In the genomic region with DNA sequence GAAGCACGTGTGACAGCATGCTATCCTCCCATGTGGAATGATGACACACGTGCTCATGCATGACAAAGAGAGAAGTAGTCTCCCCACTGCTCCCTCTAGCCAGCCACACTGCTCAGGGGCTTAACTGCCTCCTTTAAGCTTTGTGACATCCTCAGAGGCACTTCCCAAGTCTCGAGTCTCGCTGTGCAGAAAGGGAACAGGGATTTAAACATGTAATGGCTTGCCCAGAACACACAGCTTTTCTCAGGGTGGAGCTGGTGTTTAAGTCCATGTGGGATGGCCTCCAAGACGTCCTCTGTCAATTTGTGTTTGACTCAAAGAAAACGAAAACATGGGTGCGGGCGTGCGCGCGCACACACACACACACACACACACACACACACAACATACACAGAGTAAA, we compare ENCODE assay signal across 16 mouse cellular contexts.
"Had no signal": no experiment of that assay in that cellular context is flagged by ENCODE, and none has a peak within 500 bp of the region (broad histone marks: within the 10 kb centered on the region; RNA-seq: fewer than 3 reads in every experiment).

No protein-coding gene starts in this region.

- ATAC-seq: intestine, embryonic 16.5 days; midbrain, embryonic 13.5 days had no signal

- H3K9ac ChIP-seq: kidney, embryonic 15.5 days; liver, embryonic 13.5 days; liver, postnatal 0 days; lung, embryonic 15.5 days; midbrain, embryonic 13.5 days; neural tube, embryonic 15.5 days had no signal

- H3K27me3 ChIP-seq: kidney, embryonic 15.5 days; liver, embryonic 13.5 days; lung, embryonic 15.5 days; midbrain, embryonic 13.5 days; neural tube, embryonic 15.5 days had no signal

- H3K4me2 ChIP-seq: kidney, embryonic 15.5 days; liver, embryonic 13.5 days; lung, embryonic 15.5 days; midbrain, embryonic 13.5 days; neural tube, embryonic 15.5 days had no signal

- DNase-seq: kidney, adult 2 months; kidney, postnatal 14 days; liver, embryonic 13.5 days; liver, postnatal 0 days; lung, postnatal 14 days; right cerebral cortex, postnatal 4 days; spleen, adult 18-20 months; thymus, adult 18-20 months; thymus, postnatal 36 days had no signal

- H3K4me3 ChIP-seq: kidney, embryonic 15.5 days; liver, embryonic 13.5 days; lung, embryonic 15.5 days; midbrain, embryonic 13.5 days; myocyte; neural tube, embryonic 15.5 days had no signal

- H3K36me3 ChIP-seq: liver, embryonic 13.5 days; lung, embryonic 15.5 days; midbrain, embryonic 13.5 days; neural tube, embryonic 15.5 days had no signal

- H3K27ac ChIP-seq: kidney, embryonic 15.5 days; liver, embryonic 13.5 days; lung, embryonic 15.5 days; macrophage; midbrain, embryonic 13.5 days; neural tube, embryonic 15.5 days had no signal

- H3K9me3 ChIP-seq: kidney, embryonic 15.5 days; liver, embryonic 13.5 days; lung, embryonic 15.5 days; midbrain, embryonic 13.5 days; neural tube, embryonic 15.5 days had no signal
